Mouse (Mus musculus) cerebellum, postnatal 36 days (tissue): Measurements from ENCODE around the gene Bicd2.
"Not testable (repeated sequence)": the region's sequence is repeated elsewhere in the genome, so short reads cannot be mapped to it uniquely, and the experiment has no call there.

Experiments
- DNase-seq, 2 experiments: peaks; one replicate each; pipeline ENCODE4 v3.0.0; 2021 to 2022; ENCODE audit warnings: mixed read lengths in 2 of 2

Gene Bicd2

GRCm38 (mm10) chr13:49362364-49362763, 21.0 kb downstream of the Bicd2 start:
- no peak for DNase-seq

DNA sequence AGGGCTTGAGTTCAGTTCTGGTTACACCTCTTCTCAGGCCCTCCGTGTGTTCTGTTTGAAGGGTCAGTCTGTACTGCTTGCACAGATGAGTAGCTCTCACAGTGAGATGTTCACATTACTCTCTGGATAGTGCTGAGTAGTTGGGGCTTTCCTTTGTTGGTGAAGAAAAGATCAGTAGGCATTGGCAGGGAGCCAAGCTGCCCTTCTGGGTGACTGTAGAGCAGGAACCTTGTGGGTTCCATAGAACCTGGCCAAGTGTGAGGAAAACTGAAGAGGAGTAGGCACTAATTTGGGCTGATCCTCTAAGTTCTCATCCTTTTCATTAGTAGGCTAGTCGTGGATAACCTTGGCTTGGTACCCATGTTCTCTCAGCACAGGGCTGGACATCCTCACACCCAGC, 21.4 kb downstream of the Bicd2 start:
- DNase-seq = peak; percentile 45 to 47

DNA sequence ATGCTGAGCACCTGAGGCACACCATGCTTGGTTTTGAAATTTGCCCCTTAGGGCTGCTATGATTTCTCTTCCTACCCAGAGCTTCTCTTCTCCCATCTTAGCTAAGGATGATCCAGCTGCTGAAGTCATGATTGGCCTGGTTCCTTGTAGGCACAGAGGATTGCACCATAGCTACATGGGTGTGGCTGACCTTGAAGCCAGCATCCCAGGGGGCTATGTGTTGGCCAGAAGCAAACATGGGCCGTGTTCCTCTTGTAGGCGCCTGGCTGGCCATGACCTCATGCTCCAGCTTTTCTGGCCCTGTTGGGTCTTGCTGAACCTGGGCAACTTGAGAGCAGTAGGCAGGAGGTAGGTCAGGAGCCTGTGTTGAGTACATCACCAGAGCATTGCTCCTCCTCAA, 23.3 kb downstream of the Bicd2 start:
- no peak for DNase-seq

DNA sequence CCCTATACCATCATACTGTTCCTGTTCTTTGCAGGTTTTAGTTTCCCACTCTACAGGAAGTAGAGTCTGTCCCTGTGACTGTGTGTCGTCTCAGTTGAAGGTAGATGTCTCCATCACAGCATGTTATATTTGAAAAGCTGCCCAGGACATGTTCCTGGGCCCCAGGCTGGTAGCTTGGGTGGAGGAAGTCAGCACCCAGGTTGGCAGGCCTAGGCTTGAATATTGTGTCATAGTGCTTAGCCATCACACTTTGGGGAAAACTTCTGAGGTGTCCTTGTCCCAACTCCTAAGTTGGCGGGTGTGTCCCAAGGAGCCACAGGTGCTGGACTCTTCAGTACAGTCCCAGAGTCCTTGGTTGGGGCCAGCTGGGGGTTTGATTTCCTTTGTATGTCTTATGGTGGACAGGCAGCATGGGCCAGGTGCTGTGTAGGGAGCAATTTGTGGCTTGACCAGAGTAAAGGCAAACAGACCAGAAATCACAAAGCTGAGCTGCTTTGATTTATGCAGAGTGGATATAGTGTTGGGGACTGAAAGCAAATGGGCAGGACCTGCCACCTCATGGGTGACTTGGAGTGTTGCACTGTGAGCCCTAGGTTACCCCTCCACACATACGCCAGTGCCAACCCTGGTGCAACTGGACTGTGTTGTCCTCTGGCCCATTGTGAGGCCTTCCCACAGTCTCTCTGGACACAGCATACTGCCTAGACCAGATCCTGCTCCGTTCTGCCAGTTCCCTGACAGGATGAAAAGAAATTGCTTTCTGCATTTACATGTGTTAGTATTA, 26.5 kb downstream of the Bicd2 start:
- no peak for DNase-seq

DNA sequence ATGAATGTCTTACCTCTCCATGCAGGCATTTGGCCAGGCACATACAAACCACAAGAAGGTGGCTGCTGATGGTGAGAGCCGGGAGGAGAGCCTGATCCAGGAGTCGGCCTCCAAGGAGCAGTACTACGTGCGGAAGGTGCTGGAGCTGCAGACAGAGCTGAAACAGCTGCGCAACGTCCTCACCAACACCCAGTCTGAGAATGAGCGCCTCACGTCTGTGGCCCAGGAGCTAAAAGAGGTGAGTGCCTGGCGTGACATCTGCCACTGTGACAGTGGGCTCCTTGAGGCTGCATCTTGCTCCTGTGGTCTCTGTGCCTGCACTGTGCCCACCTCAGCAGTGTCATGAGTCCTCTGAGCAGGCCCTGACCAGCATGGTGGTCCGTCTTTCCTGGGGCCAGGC, 28.0 kb downstream of the Bicd2 start:
- no peak for DNase-seq

- not testable (repeated sequence) for DNase-seq
Measured at GRCm38 (mm10) chr13:49370216-49370615, 28.8 kb downstream of the Bicd2 start.

DNA sequence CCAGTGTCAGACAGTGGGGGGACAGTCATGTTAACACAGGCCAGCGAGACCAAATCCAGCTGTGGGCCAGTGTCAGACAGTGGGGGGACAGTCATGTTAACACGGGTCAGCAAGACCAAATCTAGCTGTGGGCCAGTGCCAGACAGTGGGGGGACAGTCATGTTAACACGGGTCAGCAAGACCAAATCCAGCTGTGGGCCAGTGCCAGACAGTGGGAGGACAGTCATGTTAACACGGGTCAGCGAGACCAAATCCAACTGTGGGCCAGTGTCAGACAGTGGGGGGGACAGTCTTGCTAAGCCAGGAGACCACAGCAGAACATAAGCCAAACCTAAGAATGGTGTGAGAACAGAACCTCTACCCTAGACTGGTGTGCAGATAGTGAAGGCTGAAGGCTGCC, 29.5 kb downstream of the Bicd2 start:
- DNase-seq = not testable (repeated sequence)

DNA sequence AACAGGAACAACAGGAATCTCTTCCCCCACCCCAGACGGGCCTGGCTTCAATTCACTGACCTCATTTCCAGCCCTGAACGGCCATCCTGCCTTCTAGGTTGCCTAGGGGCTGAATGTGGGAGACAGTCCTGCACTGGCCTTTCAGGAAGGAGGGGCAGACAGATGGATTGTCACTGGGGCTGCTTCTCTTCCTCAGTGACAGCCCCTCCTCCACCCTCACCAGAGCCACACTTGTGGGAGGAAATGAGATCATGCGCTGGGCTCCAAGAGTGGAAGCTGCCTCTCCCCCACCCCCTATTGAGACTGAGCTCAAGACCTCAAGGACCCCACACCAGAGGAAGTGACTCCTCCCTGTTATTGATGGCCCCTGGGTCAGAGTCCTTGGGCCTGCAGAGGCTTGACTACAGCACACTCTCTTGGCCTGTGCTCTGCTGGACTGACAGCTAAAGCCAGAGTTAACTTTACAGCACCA, 30.1 kb downstream of the Bicd2 start:
- DNase-seq = no peak

- DNase-seq = no peak
Measured at GRCm38 (mm10) chr13:49372370-49373060, 31.1 kb downstream of the Bicd2 start.

GRCm38 (mm10) chr13:49374304-49374703, 32.9 kb downstream of the Bicd2 start:
- no peak for DNase-seq

DNA sequence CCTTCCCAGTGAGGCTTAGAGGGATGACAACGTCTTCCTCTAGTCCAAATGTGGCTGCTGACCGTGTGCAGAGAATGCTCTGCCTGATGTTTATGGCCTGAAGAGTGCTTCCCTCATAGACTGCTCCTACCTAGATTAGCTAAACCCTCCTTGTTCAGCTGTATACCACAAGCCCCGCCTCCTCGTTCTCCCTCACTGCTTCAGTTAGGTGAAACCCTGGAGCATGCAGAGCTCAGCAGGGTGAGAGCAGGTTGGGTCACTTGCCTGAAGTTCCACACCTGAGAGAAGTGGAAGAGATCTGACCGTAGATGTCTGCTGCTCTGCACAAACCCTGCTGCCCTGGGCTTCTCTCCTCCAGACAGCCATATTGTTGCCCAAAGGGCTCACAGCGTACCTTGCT, 33.3 kb downstream of the Bicd2 start:
- no peak for DNase-seq

GRCm38 (mm10) chr13:49377608-49378007, 36.2 kb downstream of the Bicd2 start:
- DNase-seq = no peak

- DNase-seq = no peak
Measured at GRCm38 (mm10) chr13:49379301-49379700, 37.9 kb downstream of the Bicd2 start.

GRCm38 (mm10) chr13:49381230-49381629, 39.8 kb downstream of the Bicd2 start:
- DNase-seq = peak; percentile 89 to 91

DNA sequence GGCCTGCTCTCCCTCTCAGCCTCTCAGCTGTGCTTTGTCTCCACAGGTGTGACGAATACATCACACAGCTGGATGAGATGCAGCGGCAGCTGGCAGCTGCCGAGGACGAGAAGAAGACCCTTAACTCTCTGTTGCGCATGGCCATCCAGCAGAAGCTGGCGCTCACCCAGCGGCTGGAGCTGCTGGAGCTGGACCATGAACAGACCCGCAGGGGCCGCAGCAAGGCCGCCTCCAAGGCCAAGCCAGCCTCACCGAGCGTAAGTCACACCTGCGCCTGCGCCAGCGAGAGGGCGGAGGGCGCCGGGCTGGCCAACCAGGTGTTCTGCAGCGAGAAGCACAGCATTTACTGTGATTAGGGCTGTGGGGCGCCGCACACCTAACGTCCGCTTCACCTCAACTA, 41.6 kb downstream of the Bicd2 start:
- DNase-seq = no peak

DNA sequence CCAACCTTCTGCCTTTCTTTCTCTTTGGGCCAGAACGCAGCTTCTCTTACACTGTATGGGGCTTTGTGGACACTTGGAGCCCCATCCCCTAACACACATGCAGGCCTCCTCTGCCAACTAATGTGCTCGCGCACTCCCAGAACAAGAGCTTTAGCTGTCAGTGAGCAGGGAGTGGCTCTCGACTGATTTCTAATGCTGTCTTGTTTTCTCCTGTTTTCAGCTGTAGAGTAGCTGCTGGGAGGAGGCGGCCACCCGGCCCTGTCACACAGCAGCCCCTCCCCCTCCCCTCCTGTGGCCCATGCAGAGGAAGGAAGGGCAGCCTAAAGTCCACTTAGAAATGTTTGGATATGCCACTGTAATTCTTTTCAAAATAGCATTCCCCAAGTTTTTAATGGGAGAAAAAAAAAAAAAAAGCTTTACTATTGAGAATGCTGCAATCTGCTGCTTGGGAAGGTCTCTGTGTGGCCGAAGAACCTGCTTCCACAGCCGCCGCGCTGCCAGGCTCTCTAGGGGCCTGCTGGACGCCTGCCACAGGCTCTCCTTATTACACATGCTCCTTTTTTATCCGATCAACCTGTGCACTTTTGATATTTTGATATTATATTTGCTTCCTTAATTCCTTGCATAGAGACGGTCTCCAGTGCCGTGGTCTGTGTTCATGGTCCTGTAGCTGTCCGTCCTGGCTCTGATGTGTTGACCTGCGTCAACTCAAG, 43.5 kb downstream of the Bicd2 start:
- DNase-seq = no peak

- no peak for DNase-seq
Measured at GRCm38 (mm10) chr13:49391374-49391773, 50.0 kb downstream of the Bicd2 start.

DNA sequence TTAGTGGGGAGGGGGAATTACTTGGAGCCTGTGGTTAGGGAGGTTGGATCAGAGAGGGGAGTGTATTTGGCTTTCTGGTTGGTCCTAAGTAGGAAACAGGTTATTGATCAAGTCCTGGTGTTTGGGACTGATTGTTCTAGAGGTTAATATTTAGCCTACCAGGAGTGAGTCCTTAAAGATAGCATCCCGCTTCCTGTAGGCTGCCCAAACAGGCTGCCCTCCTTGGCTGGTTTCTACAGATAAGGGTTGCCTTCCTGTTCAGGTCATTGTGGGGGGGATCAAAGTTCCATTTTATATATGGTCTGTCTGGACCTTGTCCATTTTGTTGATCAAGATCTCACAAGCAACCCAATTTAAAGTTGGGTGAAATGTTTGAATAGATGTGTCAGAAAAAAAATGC, 52.2 kb downstream of the Bicd2 start:
- no peak for DNase-seq

DNA sequence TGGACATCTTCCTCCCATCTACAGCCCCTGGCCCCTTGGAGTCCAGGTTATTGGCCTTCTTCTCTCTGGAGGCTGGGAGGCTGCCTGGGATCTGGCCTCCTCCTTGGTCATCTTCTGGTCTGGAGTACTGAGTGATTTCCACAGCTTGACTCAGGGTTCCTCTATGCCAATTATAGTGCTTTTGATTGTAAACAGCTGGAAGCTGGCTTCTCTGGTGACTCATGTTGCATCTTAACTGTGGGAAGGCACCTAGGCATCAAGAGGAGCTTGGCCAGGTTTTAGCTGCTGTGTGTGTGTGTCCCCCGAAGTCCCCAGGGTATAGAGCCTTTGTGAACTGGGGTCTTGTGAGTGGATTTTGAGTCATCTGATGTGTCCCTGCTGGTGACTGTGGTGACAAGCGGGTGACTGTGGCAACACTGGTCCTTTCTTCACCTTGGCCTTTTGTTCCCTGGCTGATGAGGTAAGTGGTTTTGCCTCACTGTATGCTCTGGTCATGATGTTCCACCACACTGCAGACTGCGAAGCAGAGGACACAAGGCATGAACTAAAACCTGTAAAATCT, 53.6 kb downstream of the Bicd2 start:
- DNase-seq = no peak

GRCm38 (mm10) chr13:49396798-49397197, 55.4 kb downstream of the Bicd2 start:
- no peak for DNase-seq

GRCm38 (mm10) chr13:49398191-49398590, 56.8 kb downstream of the Bicd2 start:
- DNase-seq = no peak

GRCm38 (mm10) chr13:49400139-49400538, 58.8 kb downstream of the Bicd2 start:
- DNase-seq = no peak

- no peak for DNase-seq
Measured at GRCm38 (mm10) chr13:49402628-49403027, 61.2 kb downstream of the Bicd2 start.
